In genomic region chr7:31126211-31126751, GRCm38 (mm10) we compare ENCODE assay signal across 10 mouse cellular contexts. TPM values are rescaled to one million over a fixed set of nuclear protein-coding genes. Genes with fewer than 3 reads are reported as not detected.
DNase-seq lines count a peak whose midpoint lies in the region; ATAC-seq and TF ChIP-seq lines count a peak whose summit lies in the region.
"Had no signal": no experiment of that assay in that cellular context is flagged by ENCODE, and none has a peak within 500 bp of the region (broad histone marks: within the 10 kb centered on the region; RNA-seq: fewer than 3 reads in every experiment).

No protein-coding gene starts in this region.

- H3K79me2 ChIP-seq in heart, adult 2 months (replicated peaks; ENCODE audit: control insufficient read depth, insufficient read depth, low read length): no peaks in the 10 kb centered on the region

- H3K9ac ChIP-seq in heart, adult 2 months (ENCODE audit: low read depth, low read length): peak overlapping the region; percentile 83
- peak overlapping the region; percentile 74 for H3K9ac ChIP-seq in embryonic facial prominence, embryonic 12.5 days
- H3K9ac ChIP-seq in hindbrain, embryonic 14.5 days: peak overlapping the region; percentile 59
- peak overlapping the region; percentile 69 for H3K9ac ChIP-seq in midbrain, embryonic 16.5 days (ENCODE audit: low read depth, low read length)

- WGBS in heart, adult 2 months: 2% methylated on average over 53 of the region's 53 CpGs
- WGBS in embryonic facial prominence, embryonic 12.5 days: 1% methylated on average over 49 of the region's 53 CpGs
- 1% methylated on average over 47 of the region's 53 CpGs for WGBS in hindbrain, embryonic 14.5 days
- 1% methylated on average over 52 of the region's 53 CpGs for WGBS in midbrain, embryonic 16.5 days

- H3K27ac ChIP-seq in heart, adult 2 months: peak overlapping the region; percentile 53
- no peak overlapping the region for H3K27ac ChIP-seq in embryonic facial prominence, embryonic 12.5 days
- no peak overlapping the region for H3K27ac ChIP-seq in hindbrain, embryonic 14.5 days
- H3K27ac ChIP-seq in midbrain, embryonic 16.5 days (ENCODE audit: low read length): no peak overlapping the region; the same call in 1 of the 2 replicates

- DNase-seq in heart, adult 2 months: peak in 1 of 2 experiments; percentile 55
- no peak for DNase-seq in heart, adult 18-20 months
- DNase-seq in hindbrain, embryonic 14.5 days (ENCODE audit: low spot score): no peak

- no peak for ATAC-seq in embryonic facial prominence, embryonic 12.5 days (ENCODE audit: insufficient number of reproducible peaks, insufficient read depth, low FRiP score, low TSS enrichment)
- ATAC-seq in hindbrain, embryonic 14.5 days (ENCODE audit: low FRiP score): peak; percentile 35
- no peak; the same call in 1 of the 2 replicates for ATAC-seq in midbrain, embryonic 16.5 days
- ATAC-seq in erythroid progenitor cell, adult 5-6 weeks (replicated peaks; ENCODE audit: low FRiP score, poor library complexity, severe bottlenecking): no peak
- ATAC-seq in monocyte, adult 5-6 weeks (replicated peaks; ENCODE audit: insufficient number of reproducible peaks, low FRiP score, low TSS enrichment, poor library complexity, severe bottlenecking): no peak

- no peaks in the 10 kb centered on the region for H3K36me3 ChIP-seq in heart, adult 2 months (ENCODE audit: control insufficient read depth, insufficient read depth, low read length)
- H3K36me3 ChIP-seq in E14TG2a.4 (ENCODE audit: insufficient read depth, low read length): peaks cover 38% of the 10 kb centered on the region
- peaks cover 32% of the 10 kb centered on the region for H3K36me3 ChIP-seq in embryonic facial prominence, embryonic 12.5 days
- peaks cover 34% of the 10 kb centered on the region for H3K36me3 ChIP-seq in hindbrain, embryonic 14.5 days (replicated peaks; ENCODE audit: control insufficient read depth, insufficient read depth)
- H3K36me3 ChIP-seq in midbrain, embryonic 16.5 days (ENCODE audit: control insufficient read depth, insufficient read depth, low read length): peaks cover 31% of the 10 kb centered on the region

- no peak for TF ChIP-seq CTCF in heart, adult 2 months (IDR thresholded peaks at IDR 0.05)
- TF ChIP-seq CTCF in E14TG2a.4 (conservative IDR thresholded peaks at IDR 0.05; ENCODE audit: low read length): no peak

- peak overlapping the region; percentile 99 for H3K4me2 ChIP-seq in embryonic facial prominence, embryonic 12.5 days (replicated peaks)
- peak overlapping the region; percentile 96 for H3K4me2 ChIP-seq in hindbrain, embryonic 14.5 days (replicated peaks)
- H3K4me2 ChIP-seq in midbrain, embryonic 16.5 days (ENCODE audit: low read length): peak overlapping the region; percentile 94

- peak overlapping the region; percentile 64 for H3K4me3 ChIP-seq in heart, adult 2 months
- peak overlapping the region; percentile 83 for H3K4me3 ChIP-seq in E14TG2a.4 (replicated peaks; ENCODE audit: low read length)
- H3K4me3 ChIP-seq in embryonic facial prominence, embryonic 12.5 days: peak overlapping the region; percentile 62
- H3K4me3 ChIP-seq in hindbrain, embryonic 14.5 days (replicated peaks; ENCODE audit: low read length): peak overlapping the region; percentile 45
- peak overlapping the region; percentile 72 for H3K4me3 ChIP-seq in midbrain, embryonic 16.5 days (ENCODE audit: low read depth, low read length)

- no peak for TF ChIP-seq EP300 in heart, adult 2 months (IDR thresholded peaks at IDR 0.05; ENCODE audit: insufficient read depth, low read depth, low read length)

- TF ChIP-seq POLR2A in heart, adult 2 months (IDR thresholded peaks at IDR 0.05; ENCODE audit: insufficient read depth, low read depth, low read length): no peak

- H3K27me3 ChIP-seq in heart, adult 2 months (ENCODE audit: control insufficient read depth, insufficient read depth, low read length): peaks cover 1% of the 10 kb centered on the region; the same call in 1 of the 2 replicates
- H3K27me3 ChIP-seq in E14TG2a.4 (ENCODE audit: insufficient read depth, low read length): peaks cover 41% of the 10 kb centered on the region
- H3K27me3 ChIP-seq in embryonic facial prominence, embryonic 12.5 days: peaks cover 41% of the 10 kb centered on the region
- H3K27me3 ChIP-seq in hindbrain, embryonic 14.5 days (ENCODE audit: control insufficient read depth, insufficient read depth, low read length): peaks cover 20% of the 10 kb centered on the region
- peaks cover 5% of the 10 kb centered on the region for H3K27me3 ChIP-seq in midbrain, embryonic 16.5 days (ENCODE audit: control insufficient read depth, insufficient read depth, low read depth, low read length)

- no peaks in the 10 kb centered on the region; the same call in 1 of the 2 replicates for H3K4me1 ChIP-seq in heart, adult 2 months (ENCODE audit: control insufficient read depth, insufficient read depth, low read length)
- peaks cover 55% of the 10 kb centered on the region for H3K4me1 ChIP-seq in E14TG2a.4 (replicated peaks; ENCODE audit: low read depth, low read length)
- H3K4me1 ChIP-seq in embryonic facial prominence, embryonic 12.5 days: no peaks in the 10 kb centered on the region; the same call in 1 of the 2 replicates
- H3K4me1 ChIP-seq in hindbrain, embryonic 14.5 days (replicated peaks; ENCODE audit: control insufficient read depth, insufficient read depth, low read length): 0 out of 2 replicates have a peak, but pooled peaks cover 14% of the 10 kb centered on the region
- peaks cover 6% of the 10 kb centered on the region; the same call in 1 of the 2 replicates for H3K4me1 ChIP-seq in midbrain, embryonic 16.5 days (ENCODE audit: control insufficient read depth, insufficient read depth, low read length)

- H3K9me3 ChIP-seq in E14TG2a.4 (ENCODE audit: low read length): no peaks in the 10 kb centered on the region
- no peaks in the 10 kb centered on the region for H3K9me3 ChIP-seq in embryonic facial prominence, embryonic 12.5 days
- no peaks in the 10 kb centered on the region for H3K9me3 ChIP-seq in hindbrain, embryonic 14.5 days (ENCODE audit: control insufficient read depth, low read length)
- H3K9me3 ChIP-seq in midbrain, embryonic 16.5 days (replicated peaks; ENCODE audit: control insufficient read depth, low read length, poor library complexity, severe bottlenecking): no peaks in the 10 kb centered on the region

- intact Hi-C loops in heart, adult 2 months (cut with DNase I): no loop called here

RNA-seq across cellular contexts. Expression of gene Scn1b, which starts 0.5 kb away (rescaled TPM):
- total RNA-seq in heart, adult 2 months (2021): 10 to 100 TPM; 31.8 to 32.5 TPM
- polyA plus RNA-seq in heart, adult 2 months (2012; rRNA removed): 39.7 and 41.9 TPM in 2 replicates
- 10 to 100 TPM; 39.2 to 40.1 TPM for total RNA-seq in heart, adult 18-20 months (2021)
- 4.5 and 5.1 TPM in 2 replicates for polyA plus RNA-seq in embryonic facial prominence, embryonic 12.5 days (2016; fragmentation: Nextera tagmentation; extraction: Ambion mirVana)
- 13.0 and 18.3 TPM in 2 replicates for polyA plus RNA-seq in hindbrain, embryonic 14.5 days (2014; fragmentation: Nextera tagmentation; extraction: Ambion mirVana)
- polyA plus RNA-seq in midbrain, embryonic 16.5 days (2015; fragmentation: Nextera tagmentation; extraction: Ambion mirVana): 7.4 and 12.2 TPM in 2 replicates
- not detected in 2 replicates for total RNA-seq in erythroid progenitor cell, adult 5-6 weeks (2015; ENCODE audit: low replicate concordance)
- 1.3 TPM in 1 of 2 replicates, not detected in the other for total RNA-seq in erythroid progenitor cell, adult 5-6 weeks (2017; ENCODE audit: low replicate concordance)
- 3.0 to 4.3 TPM (median 4.1 TPM) in 3 replicates for total RNA-seq in monocyte, adult 5-6 weeks (2017)
- total RNA-seq: MEL had no signal

RNA-seq across cellular contexts. Expression of gene Hpn, which starts 11.2 kb away (rescaled TPM):
- total RNA-seq in heart, adult 2 months (2021): 1 to 10 TPM; 1.7 to 2.6 TPM
- 2.8 and 5.1 TPM in 2 replicates for polyA plus RNA-seq in heart, adult 2 months (2012; rRNA removed)
- total RNA-seq in heart, adult 18-20 months (2021): 1 to 10 TPM; 2.2 to 2.4 TPM
- polyA plus RNA-seq in embryonic facial prominence, embryonic 12.5 days (2016; fragmentation: Nextera tagmentation; extraction: Ambion mirVana): 3.7 and 4.2 TPM in 2 replicates
- polyA plus RNA-seq in hindbrain, embryonic 14.5 days (2014; fragmentation: Nextera tagmentation; extraction: Ambion mirVana): 0.55 and 0.67 TPM in 2 replicates
- 0.21 TPM in 1 of 2 replicates, not detected in the other for polyA plus RNA-seq in midbrain, embryonic 16.5 days (2015; fragmentation: Nextera tagmentation; extraction: Ambion mirVana)
- total RNA-seq in erythroid progenitor cell, adult 5-6 weeks (2015; ENCODE audit: low replicate concordance): 5.9 TPM in 1 of 2 replicates, not detected in the other
- not detected in 2 replicates for total RNA-seq in erythroid progenitor cell, adult 5-6 weeks (2017; ENCODE audit: low replicate concordance)
- 0.49 to 1.9 TPM (median 0.57 TPM) in 3 replicates for total RNA-seq in monocyte, adult 5-6 weeks (2017)

RNA-seq across cellular contexts. Expression of gene Gramd1a, which starts 29.4 kb away (rescaled TPM):
- 10 to 100 TPM; 27.9 to 33.7 TPM for total RNA-seq in heart, adult 2 months (2021)
- 49.2 and 64.3 TPM in 2 replicates for polyA plus RNA-seq in heart, adult 2 months (2012; rRNA removed)
- total RNA-seq in heart, adult 18-20 months (2021): 10 to 100 TPM; 26.6 to 34.5 TPM
- 97.4 and 109 TPM in 2 replicates for polyA plus RNA-seq in embryonic facial prominence, embryonic 12.5 days (2016; fragmentation: Nextera tagmentation; extraction: Ambion mirVana)
- 191 and 198 TPM in 2 replicates for polyA plus RNA-seq in hindbrain, embryonic 14.5 days (2014; fragmentation: Nextera tagmentation; extraction: Ambion mirVana)
- 239 and 246 TPM in 2 replicates for polyA plus RNA-seq in midbrain, embryonic 16.5 days (2015; fragmentation: Nextera tagmentation; extraction: Ambion mirVana)
- total RNA-seq in erythroid progenitor cell, adult 5-6 weeks (2015; ENCODE audit: low replicate concordance): 19.1 and 38.6 TPM in 2 replicates
- 6.7 and 29.1 TPM in 2 replicates for total RNA-seq in erythroid progenitor cell, adult 5-6 weeks (2017; ENCODE audit: low replicate concordance)
- 60.2 to 141 TPM (median 71.3 TPM) in 3 replicates for total RNA-seq in monocyte, adult 5-6 weeks (2017)

RNA-seq across cellular contexts. Expression of gene Fxyd3, which starts 49.8 kb away (rescaled TPM):
- total RNA-seq in heart, adult 2 months (2021): 1 to 10 TPM; 1.6 to 2.5 TPM
- polyA plus RNA-seq in heart, adult 2 months (2012; rRNA removed): 4.9 and 5.5 TPM in 2 replicates
- total RNA-seq in heart, adult 18-20 months (2021): 1 to 10 TPM in 1 of 2 experiments, under 1 TPM in 1; 0.87 to 2.5 TPM
- 16.6 and 19.2 TPM in 2 replicates for polyA plus RNA-seq in embryonic facial prominence, embryonic 12.5 days (2016; fragmentation: Nextera tagmentation; extraction: Ambion mirVana)
- polyA plus RNA-seq in hindbrain, embryonic 14.5 days (2014; fragmentation: Nextera tagmentation; extraction: Ambion mirVana): 0.66 TPM in 1 of 2 replicates, not detected in the other
- not detected in 2 replicates for polyA plus RNA-seq in midbrain, embryonic 16.5 days (2015; fragmentation: Nextera tagmentation; extraction: Ambion mirVana)
- total RNA-seq in erythroid progenitor cell, adult 5-6 weeks (2015; ENCODE audit: low replicate concordance): not detected in 2 replicates
- total RNA-seq in erythroid progenitor cell, adult 5-6 weeks (2017; ENCODE audit: low replicate concordance): not detected in 2 replicates
- total RNA-seq in monocyte, adult 5-6 weeks (2017): 0.29 TPM in 1 of 3 replicates, not detected in the others
- total RNA-seq: hematopoietic stem cell, adult 5-6 weeks; MEL had no signal
